Mouse (Mus musculus): ENCODE results near the gene Ptprn. TPM values are rescaled to one million over a fixed set of nuclear protein-coding genes. Genes with fewer than 3 reads are reported as not detected.

The Ptprn gene
- not detected for total RNA-seq (2023)

DNA sequence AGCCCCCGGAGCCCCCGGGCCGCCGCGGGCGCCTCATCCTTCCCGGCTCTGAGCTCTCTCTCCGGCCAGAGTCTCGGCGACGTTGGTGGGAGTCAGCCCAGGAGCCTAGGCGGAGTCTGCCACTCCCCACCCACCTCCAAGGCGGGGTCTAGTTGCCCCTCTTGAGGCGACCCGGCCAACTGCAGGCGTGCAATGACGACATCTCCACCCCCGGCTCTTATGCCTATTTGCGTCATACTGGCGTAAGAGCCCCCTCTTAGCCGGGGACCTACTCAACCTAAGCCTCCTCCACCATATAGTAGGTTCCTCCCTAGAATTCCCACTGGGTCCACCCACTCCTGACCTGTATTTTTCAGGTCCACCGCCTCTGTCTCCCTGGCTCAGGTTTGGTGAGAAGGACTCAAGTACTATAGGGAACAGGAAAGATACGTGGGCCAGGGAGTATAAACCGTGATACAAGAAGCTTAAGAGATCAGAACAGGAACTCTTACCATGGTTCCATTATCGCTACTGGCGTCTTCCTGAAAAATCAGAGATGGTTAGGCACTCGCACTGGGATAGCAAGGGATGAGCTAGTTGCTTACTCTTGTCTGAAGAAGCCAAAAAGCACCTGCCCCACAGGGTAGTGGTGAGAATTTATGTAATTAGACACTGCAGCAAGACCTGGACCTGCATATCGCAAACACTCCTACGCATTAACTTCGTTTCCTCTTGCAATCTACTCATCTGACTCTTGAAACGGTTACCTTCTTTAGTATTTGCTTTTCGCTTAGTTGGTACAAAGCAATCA, at the start of gene Ptprn:
TSS of gene Ptprn (minus strand) at position 412 of the 790 bp plus-strand sequence.

DNA sequence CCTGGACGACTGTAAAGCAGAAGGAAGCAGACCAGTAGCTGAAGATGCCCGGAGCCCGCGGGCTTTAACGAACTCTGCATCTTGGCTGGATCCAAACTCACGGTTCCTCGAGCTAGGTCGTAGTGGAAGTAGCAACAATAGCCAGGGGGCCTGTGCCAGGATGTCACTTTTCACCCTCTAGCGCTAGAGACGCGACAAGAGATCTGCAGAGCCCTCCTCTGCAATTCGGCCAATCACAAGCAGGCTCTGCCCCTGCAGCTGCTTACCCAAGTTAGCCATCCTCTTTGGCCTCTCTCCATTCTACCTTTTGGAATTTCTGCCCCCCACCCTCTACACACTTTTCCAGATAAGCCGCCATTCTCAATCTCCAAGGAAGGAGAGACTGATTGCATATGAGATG, 13.9 kb upstream of the Ptprn start, which contains the start of gene Resp18:
TSS of gene Resp18 (minus strand) at position 188 of the 400 bp plus-strand sequence.

DNA sequence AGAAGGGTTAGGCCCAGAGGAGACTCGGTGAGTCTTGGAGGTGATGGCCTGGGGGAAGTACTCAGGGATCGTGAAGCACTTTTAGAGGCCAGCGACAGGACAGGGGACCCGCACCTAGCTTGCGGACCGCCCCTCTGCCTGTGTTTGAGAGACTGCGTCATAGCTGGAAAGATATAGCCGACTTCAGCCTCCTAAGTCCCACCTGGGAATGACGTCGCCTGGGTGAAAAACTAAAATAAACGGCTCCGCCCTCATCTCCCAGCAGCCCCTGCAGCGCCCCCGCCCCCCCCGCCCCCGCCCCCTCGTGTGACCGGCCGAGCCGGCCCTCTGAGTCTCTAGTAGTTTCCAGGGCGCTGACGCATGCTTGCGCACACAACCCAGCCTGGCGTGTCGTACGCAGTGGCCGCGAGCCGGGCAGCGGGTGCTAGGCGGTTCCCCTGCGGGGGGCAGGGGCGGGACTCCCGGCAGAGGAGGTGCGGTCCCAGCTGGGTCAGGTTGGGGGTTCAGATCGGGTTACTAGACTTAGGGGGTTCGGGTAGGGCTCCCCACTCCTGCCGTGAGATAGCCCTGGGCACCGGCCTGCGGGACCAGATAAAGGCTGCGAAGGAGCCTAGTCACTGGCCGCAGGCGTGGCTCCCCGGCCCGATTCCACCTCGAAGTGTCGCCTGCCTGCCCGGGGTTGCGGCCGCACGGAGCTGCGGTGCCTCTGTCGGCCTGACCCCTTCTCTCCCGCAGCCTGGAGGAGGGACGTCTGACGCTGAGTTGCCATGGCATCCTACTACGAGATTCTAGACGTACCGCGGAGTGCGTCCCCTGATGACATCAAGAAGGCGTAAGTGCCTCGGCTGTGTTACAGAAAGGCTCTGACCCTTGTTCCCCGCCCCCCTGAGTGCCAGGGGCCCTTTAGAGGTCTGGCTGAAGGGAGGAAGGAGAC, 27.9 kb downstream of the Ptprn start, which contains the start of gene Dnajb2:
TSS of gene Dnajb2 (plus strand) at position 290 of the 934 bp plus-strand sequence.

DNA sequence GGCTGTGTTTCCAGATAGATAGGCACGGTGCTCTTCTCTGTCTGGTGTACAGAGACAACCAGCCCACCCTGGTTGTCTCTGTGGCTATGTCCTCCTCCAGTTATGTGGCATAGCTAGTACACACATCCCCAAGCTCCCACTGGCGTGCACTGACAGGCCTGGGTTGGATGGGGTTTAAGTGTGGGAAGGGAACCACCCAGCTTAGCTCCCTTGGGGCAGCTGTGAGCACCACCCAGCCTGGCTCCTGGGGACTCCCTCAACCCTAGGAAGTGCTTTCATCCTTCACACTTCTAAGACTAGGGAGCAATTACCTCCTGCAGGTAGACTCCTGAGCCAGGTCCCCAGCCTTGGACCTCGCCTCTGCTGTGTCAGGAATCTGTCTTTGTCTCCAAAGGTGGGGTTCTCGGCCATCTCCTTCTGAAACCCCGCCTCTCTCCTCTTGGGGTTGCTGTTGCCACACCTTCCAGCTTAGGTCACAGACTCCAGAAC, 32.6 kb downstream of the Ptprn start, which contains the start of gene A630095N17Rik:
TSS of gene A630095N17Rik (minus strand) at position 439 of the 489 bp plus-strand sequence.

DNA sequence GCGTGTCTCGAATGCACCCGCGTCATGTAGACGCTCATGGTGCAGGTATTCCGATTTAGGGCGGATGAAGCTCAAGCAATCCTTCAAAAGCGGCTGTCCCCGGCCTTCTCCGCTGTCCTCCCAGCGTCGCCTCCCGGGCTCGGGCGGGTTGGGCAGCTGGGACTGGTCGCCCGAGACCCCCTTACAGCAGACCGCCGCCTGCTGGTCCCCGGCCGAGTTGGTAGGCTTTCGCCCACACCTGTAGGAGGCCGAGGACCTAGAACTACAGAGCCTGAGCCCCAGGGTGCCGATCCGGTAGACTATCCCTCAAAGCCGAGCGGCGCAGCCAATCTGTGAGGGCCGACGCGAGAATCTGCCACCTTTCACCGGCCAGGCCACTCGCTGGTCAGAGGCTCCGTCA, 44.8 kb downstream of the Ptprn start, which contains the start of gene Tuba4a:
TSS of gene Tuba4a (minus strand) at position 335 of the 400 bp plus-strand sequence.

DNA sequence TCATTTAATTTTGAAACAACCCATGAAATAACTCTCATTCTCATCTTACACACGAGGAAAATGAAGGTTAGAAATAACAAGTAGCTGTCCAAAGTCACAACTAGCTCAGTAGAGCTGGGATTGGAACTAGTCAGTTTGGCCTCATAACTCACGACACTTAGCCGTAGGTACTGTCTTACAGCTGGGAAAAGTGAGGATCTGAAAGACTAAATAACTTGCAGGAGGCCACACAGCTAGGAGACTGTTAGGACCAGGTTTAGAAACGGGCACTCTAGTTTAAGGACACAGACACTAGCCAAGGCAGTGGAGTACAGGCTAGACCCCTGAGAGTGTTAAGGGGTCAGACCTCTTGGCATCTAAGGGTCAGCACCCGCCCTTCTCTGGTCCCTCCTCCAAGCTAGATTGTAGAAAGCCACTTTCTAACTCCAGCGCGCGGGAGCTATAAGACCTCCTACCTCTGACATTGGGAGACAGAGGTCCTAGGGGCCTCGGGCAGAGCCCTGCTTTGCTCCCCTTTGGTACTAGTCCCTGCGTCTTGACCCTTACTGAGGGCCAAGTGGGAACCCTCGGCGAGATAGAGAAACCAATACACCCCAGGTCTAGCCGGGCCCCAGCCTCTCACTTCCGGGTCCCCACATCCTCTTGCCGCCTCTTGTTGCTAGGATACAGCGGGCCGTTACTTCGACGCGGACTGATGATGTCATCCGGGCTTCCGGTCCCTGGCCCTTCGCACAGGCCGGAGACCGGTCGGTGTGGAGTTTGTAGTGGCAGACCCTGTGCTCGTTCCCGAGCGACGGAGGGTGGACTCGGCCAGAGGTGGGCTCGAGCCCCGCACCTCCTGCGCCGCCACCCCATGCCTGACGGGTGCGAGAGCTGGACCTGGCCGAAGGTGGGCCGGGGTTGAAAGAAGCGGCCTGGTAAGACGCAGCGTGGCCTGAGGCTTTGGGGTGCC, 53.9 kb downstream of the Ptprn start, which contains the start of the genes Glb1l and Stk16:
TSS of gene Glb1l (minus strand) at position 678 of the 952 bp plus-strand sequence.
TSS of gene Stk16 (plus strand) at position 703 of the 952 bp plus-strand sequence.

Other genes with a start within 250 kb of the Ptprn start
- gene Nhej1, start 139.3 kb downstream of the Ptprn start, total RNA-seq (2023) = 1 to 10 TPM; 4.0 to 5.6 TPM
- 1 to 10 TPM in 1 of 2 experiments, under 1 TPM in 1; 0.89 to 2.5 TPM for gene Slc23a3, start 130.6 kb downstream of the Ptprn start, total RNA-seq (2023)
- gene Cnppd1, start 121.8 kb downstream of the Ptprn start, total RNA-seq (2023) = 100 to 1,000 TPM; 106 to 109 TPM
- gene Retreg2, start 121.7 kb downstream of the Ptprn start, total RNA-seq (2023) = 10 to 100 TPM; 70.5 to 94.6 TPM
- 10 to 100 TPM; 50.4 TPM for gene Zfand2b, start 95.9 kb downstream of the Ptprn start, total RNA-seq (2023)
- gene Abcb6, start 84.1 kb downstream of the Ptprn start, total RNA-seq (2023) = 1 to 10 TPM; 3.9 to 5.2 TPM
- 10 to 100 TPM; 34.6 to 40.2 TPM for gene Ankzf1, start 72.4 kb downstream of the Ptprn start, total RNA-seq (2023)
- 10 to 100 TPM; 35.2 to 35.5 TPM for gene Atg9a, start 72.3 kb downstream of the Ptprn start, total RNA-seq (2023)
- gene Glb1l, start 53.7 kb downstream of the Ptprn start, total RNA-seq (2023) = 10 to 100 TPM; 12.0 to 14.8 TPM
- 10 to 100 TPM; 89.6 to 90.5 TPM for gene Stk16, start 53.7 kb downstream of the Ptprn start, total RNA-seq (2023)
- 100 to 1,000 TPM; 205 to 218 TPM for gene Tuba4a, start 44.6 kb downstream of the Ptprn start, total RNA-seq (2023)
- gene A630095N17Rik, start 32.4 kb downstream of the Ptprn start, total RNA-seq (2023) = not detected
- 10 to 100 TPM; 64.1 to 88.9 TPM for gene Dnajb2, start 28.1 kb downstream of the Ptprn start, total RNA-seq (2023)
- gene Resp18, start 13.9 kb upstream of the Ptprn start, total RNA-seq (2023) = not detected
- 10 to 100 TPM; 51.6 to 61.7 TPM for gene Dnpep, start 53.5 kb upstream of the Ptprn start, total RNA-seq (2023)
- gene Des, start 95.8 kb upstream of the Ptprn start, total RNA-seq (2023) = not detected
- gene Speg, start 110.8 kb upstream of the Ptprn start, total RNA-seq (2023) = not detected
- gene Gmppa, start 171.4 kb upstream of the Ptprn start, total RNA-seq (2023) = 10 to 100 TPM; 53.0 to 85.9 TPM
- not detected for gene Asic4, start 185.9 kb upstream of the Ptprn start, total RNA-seq (2023)
- gene Chpf, start 214.8 kb upstream of the Ptprn start, total RNA-seq (2023) = 10 to 100 TPM; 23.1 to 24.5 TPM
- gene Tmem198, start 215.0 kb upstream of the Ptprn start, total RNA-seq (2023) = 1 to 10 TPM; 2.8 to 5.5 TPM
- not detected for gene Obsl1, start 241.9 kb upstream of the Ptprn start, total RNA-seq (2023)
- not detected for gene Inha, start 242.6 kb upstream of the Ptprn start, total RNA-seq (2023)

Measured in B cell, adult 67 days (primary cell).